In the genomic region with DNA sequence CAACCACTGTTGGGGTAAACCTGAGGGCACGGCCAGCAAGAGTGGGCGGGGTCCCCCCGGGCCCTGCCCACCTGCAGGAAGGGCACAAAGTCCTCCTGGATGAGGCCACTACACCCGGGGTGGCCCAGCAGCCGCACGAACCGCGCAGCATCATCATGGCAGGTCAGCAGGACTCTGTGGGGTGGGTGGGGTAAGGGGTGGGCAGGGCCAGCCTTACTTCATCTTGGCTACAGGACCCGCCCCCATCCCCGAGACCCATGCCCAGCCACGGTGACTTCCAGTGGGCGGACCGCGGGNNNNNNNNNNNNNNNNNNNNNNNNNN, we compare ENCODE assay signal across 8 mouse cellular contexts. TPM values are rescaled to one million over a fixed set of nuclear protein-coding genes. Genes with fewer than 3 reads are reported as not detected.
DNase-seq lines count a peak whose midpoint lies in the region.

No protein-coding gene starts in this region.

- H3K4me3 ChIP-seq in limb, embryonic 10.5 days = peak overlapping the region; percentile 14

- H3K27me3 ChIP-seq in limb, embryonic 10.5 days (ENCODE audit: low read depth, poor library complexity, severe bottlenecking) = no peaks in the 10 kb centered on the region

- H3K4me1 ChIP-seq in limb, embryonic 10.5 days = no peaks in the 10 kb centered on the region

- DNase-seq in gastrocnemius, postnatal 25 days = peak; percentile 34
- no peak for DNase-seq in gastrocnemius, postnatal 10 days
- DNase-seq in right cerebral cortex, postnatal 4 days = peak; percentile 11
- DNase-seq in right cerebral cortex, postnatal 10 days (ENCODE audit: low spot score in 2 of 2) = no peak
- DNase-seq in limb, embryonic 10.5 days (ENCODE audit: low spot score) = peak; percentile 30
- DNase-seq in skeletal muscle tissue, adult 2 months (ENCODE audit: low read depth, low spot score) = peak; percentile 25
- no peak for DNase-seq in layer of hippocampus, adult 18-20 months (ENCODE audit: low spot score in 2 of 2)
- no peak for DNase-seq in lung, postnatal 25 days (ENCODE audit: low spot score)

- 68% methylated on average over 14 of the region's 14 CpGs for WGBS in limb, embryonic 10.5 days

- peaks cover 10% of the 10 kb centered on the region; the same call in 1 of the 2 replicates for H3K9me3 ChIP-seq in limb, embryonic 10.5 days (replicated peaks)

- no peak overlapping the region for H3K27ac ChIP-seq in limb, embryonic 10.5 days

- peaks cover 38% of the 10 kb centered on the region for H3K36me3 ChIP-seq in limb, embryonic 10.5 days

RNA-seq across cellular contexts. Expression of a gene that starts 36.0 kb away (rescaled TPM):
- 10 to 100 TPM; 32.5 to 37.0 TPM for total RNA-seq in gastrocnemius, postnatal 25 days (2021)
- 10 to 100 TPM; 90.6 to 95.7 TPM for total RNA-seq in gastrocnemius, postnatal 10 days (2021)
- polyA plus RNA-seq in limb, embryonic 10.5 days (2016; fragmentation: Nextera tagmentation; extraction: Ambion mirVana) = 113 and 131 TPM in 2 replicates
- 10 to 100 TPM; 92.2 to 98.4 TPM for total RNA-seq in layer of hippocampus, adult 18-20 months (2021)

RNA-seq across cellular contexts. Expression of a gene that starts 52.9 kb away (rescaled TPM):
- not detected for total RNA-seq in gastrocnemius, postnatal 25 days (2021)
- not detected for total RNA-seq in gastrocnemius, postnatal 10 days (2021)
- polyA plus RNA-seq in limb, embryonic 10.5 days (2016; fragmentation: Nextera tagmentation; extraction: Ambion mirVana) = not detected in 2 replicates
- not detected for total RNA-seq in layer of hippocampus, adult 18-20 months (2021)

Comparison
In these comparisons a context has a peak if more than half of its experiments do, and no peak if none do; other contexts are left out.
1. DNase-seq: peak in gastrocnemius, postnatal 25 days (single experiment), right cerebral cortex, postnatal 4 days (single experiment), limb, embryonic 10.5 days (single experiment) and skeletal muscle tissue, adult 2 months (single experiment); none in gastrocnemius, postnatal 10 days (single experiment), right cerebral cortex, postnatal 10 days (0 of 2), layer of hippocampus, adult 18-20 months (0 of 2) and lung, postnatal 25 days (single experiment).